Mouse (Mus musculus) midbrain, embryonic 12.5 days (tissue): Measurements from ENCODE around the gene Aldoart1. TPM values are rescaled to one million over a fixed set of nuclear protein-coding genes. Genes with fewer than 3 reads are reported as not detected.

Experiments
- ATAC-seq: fragments of 200-750 bp; cut with Nextera tagmentation; 2 replicates; pipeline ENCODE4 v1.8.0; 2017; ENCODE audit warnings: low read depth, moderate TSS enrichment, moderate library complexity; ENCODE audit not compliant: low FRiP score
- H3K27ac ChIP-seq: fragments of 300-500 bp; sonication (generic); replicated peaks from 2 replicates; pipeline ENCODE4 v1.5.1; 2016; ENCODE audit warnings: mild to moderate bottlenecking
- H3K27me3 ChIP-seq: fragments of 300-500 bp; sonication (generic); 2 replicates; pipeline ENCODE4 v1.6.1; 2016; ENCODE audit warnings: mild to moderate bottlenecking
- H3K36me3 ChIP-seq: fragments of 300-500 bp; sonication (generic); 2 replicates; pipeline ENCODE4 v1.6.1; 2016
- H3K4me1 ChIP-seq: fragments of 300-500 bp; sonication (generic); 2 replicates; pipeline ENCODE4 v1.6.1; 2016
- H3K4me2 ChIP-seq: fragments of 300-500 bp; sonication (generic); replicated peaks from 2 replicates; pipeline ENCODE4 v1.6.1; 2016; ENCODE audit warnings: mild to moderate bottlenecking, moderate library complexity
- H3K4me3 ChIP-seq: fragments of 300-500 bp; sonication (generic); 2 replicates; pipeline ENCODE4 v1.5.1; 2016; ENCODE audit warnings: mild to moderate bottlenecking
- H3K9ac ChIP-seq: fragments of 300-500 bp; sonication (generic); replicated peaks from 2 replicates; pipeline ENCODE4 v1.6.1; 2016; ENCODE audit warnings: mild to moderate bottlenecking, moderate library complexity
- H3K9me3 ChIP-seq: fragments of 300-500 bp; sonication (generic); 2 replicates; pipeline ENCODE4 v1.6.1; 2016; ENCODE audit warnings: mild to moderate bottlenecking
- WGBS: fragments of 180-500 bp; shearing (Covaris S2); methylation state at CpG from one replicate; pipeline ENCODE4 v1.1.7; 2016; 5-methylcytosine and 5-hydroxymethylcytosine counted together
- polyA plus RNA-seq: library from polyadenylated mRNA; unstranded; fragments of >200 nt; fragmentation: Nextera tagmentation; extraction: Ambion mirVana; gene quantifications from 2 replicates; pipeline ENCODE4 v1.2.1, GENCODE M21; 2016

The Aldoart1 gene
- polyA plus RNA-seq: not detected in 2 replicates

DNA sequence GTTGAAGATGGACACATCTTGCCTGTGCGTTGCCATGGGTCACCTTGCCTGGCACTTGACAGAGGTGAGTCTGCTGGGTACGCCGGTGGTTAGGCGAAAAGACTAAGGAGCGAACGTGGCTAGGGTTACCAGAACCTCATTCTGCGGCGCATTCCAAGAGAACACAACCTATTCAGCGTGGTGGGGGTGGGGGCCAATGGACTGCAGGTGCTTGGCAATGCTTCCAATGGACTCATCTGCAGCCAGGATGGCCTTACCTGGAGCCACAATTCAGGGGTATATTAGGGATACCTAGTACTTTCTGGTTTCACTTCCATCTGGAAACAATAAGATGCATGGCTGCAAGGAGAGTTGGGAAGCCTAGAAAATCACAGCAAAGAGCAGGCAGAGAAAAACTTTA is at the start of gene Aldoart1:
Gene Aldoart1, minus strand, starts transcription at position 101 of the 400 bp plus-strand sequence.
- no peak within 1 kb of the TSS for H3K4me3 ChIP-seq
- H3K36me3 ChIP-seq: no peaks in the 10 kb centered on the region
- no peaks in the 10 kb centered on the region for H3K4me1 ChIP-seq
- WGBS: 96% methylated on average over 9 of the region's 9 CpGs
- ATAC-seq: no peak
- no peaks in the 10 kb centered on the region for H3K27me3 ChIP-seq
- no peak within 1 kb of the TSS for H3K27ac ChIP-seq
- H3K9ac ChIP-seq: no peak within 1 kb of the TSS
- no peaks in the 10 kb centered on the region for H3K9me3 ChIP-seq
- H3K4me2 ChIP-seq: no peak within 1 kb of the TSS

DNA sequence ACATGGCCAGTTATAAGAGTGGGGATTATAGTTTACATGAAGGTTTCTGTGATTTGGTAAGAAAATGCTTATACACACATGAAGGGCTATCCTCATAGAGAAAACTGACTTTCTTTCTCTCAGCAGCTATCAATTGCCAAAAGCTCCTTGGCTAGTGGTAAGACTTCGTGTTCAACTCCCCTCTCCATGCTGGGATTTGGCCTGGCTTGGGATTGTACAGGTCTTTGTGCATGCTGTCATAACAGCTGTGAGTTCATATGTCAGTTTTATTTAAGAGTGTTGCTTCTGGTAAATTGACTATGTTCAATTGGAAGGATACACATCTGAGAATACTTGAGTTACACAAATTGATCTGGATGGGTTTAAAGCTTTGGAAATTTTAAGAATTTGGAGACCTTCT is 49.1 kb upstream of the Aldoart1 start:
- Histone ChIP-seq H3K36me3 (no peaks in the 10 kb centered on the region), H3K27me3 (no peaks in the 10 kb centered on the region), H3K9me3 (no peaks in the 10 kb centered on the region), H3K4me1 (no peaks in the 10 kb centered on the region), H3K9ac (no peak overlapping the region), H3K4me3 (no peak overlapping the region), H3K27ac (no peak overlapping the region), H3K4me2 (no peak overlapping the region)
- 53% methylated on average over 1 of the region's 1 CpGs for WGBS
- ATAC-seq: no peak

DNA sequence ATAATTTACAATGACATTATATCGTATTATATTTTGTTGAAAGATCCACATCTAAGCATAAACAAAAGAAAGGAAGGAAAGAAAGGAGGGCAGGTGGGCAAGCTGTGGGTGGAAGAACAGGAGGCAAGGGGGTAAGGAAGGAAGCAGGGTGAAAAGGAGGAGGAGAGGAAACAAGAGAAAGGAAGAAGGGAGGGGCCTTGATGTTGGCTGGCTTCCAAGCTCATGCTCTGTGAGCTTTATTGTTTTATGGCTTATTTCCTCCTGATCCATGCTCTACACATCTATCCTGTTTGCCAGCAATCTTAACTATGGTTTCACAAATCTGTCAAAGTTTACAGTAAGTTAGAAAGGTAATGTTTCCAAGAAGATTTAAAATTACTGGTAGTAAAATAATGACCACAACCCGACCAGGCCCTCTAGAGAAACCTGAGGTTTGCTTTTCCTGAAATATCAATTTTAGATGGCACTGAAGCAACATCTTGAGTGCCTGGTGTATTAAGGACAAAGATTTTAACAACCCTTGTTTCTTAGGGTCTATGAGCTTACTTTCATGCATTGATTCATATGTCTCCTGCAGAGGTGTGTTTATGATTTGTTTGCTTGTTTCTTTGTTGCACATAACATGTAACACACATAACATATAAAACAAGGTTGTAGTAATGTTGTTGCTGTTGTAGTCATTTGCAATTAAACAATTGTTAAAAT is 13.1 kb upstream of the Aldoart1 start:
- Histone ChIP-seq H3K9ac (no peak overlapping the region), H3K4me1 (no peaks in the 10 kb centered on the region), H3K9me3 (no peaks in the 10 kb centered on the region), H3K27ac (no peak overlapping the region), H3K4me3 (no peak overlapping the region), H3K4me2 (no peak overlapping the region), H3K27me3 (no peaks in the 10 kb centered on the region), H3K36me3 (no peaks in the 10 kb centered on the region)
- no peak for ATAC-seq
- 82% methylated on average over 2 of the region's 2 CpGs for whole genome bisulfite sequencing

- Histone ChIP-seq H3K4me1 (no peaks in the 10 kb centered on the region), H3K27me3 (no peaks in the 10 kb centered on the region), H3K4me2 (no peak overlapping the region), H3K27ac (no peak overlapping the region), H3K9ac (no peak overlapping the region), H3K9me3 (no peaks in the 10 kb centered on the region), H3K36me3 (no peaks in the 10 kb centered on the region), H3K4me3 (no peak overlapping the region)
- no peak for ATAC-seq
Observed at GRCm38 (mm10) chr4:72844276-72844675, 8.2 kb downstream of the Aldoart1 start.

- Histone ChIP-seq H3K4me3 (no peak overlapping the region), H3K36me3 (no peaks in the 10 kb centered on the region), H3K4me2 (no peak overlapping the region), H3K4me1 (no peaks in the 10 kb centered on the region), H3K27me3 (no peaks in the 10 kb centered on the region), H3K9me3 (no peaks in the 10 kb centered on the region), H3K27ac (no peak overlapping the region), H3K9ac (no peak overlapping the region)
- ATAC-seq: no peak
Observed at GRCm38 (mm10) chr4:72843025-72843424, 9.4 kb downstream of the Aldoart1 start.

GRCm38 (mm10) chr4:72836430-72836829 is 16.0 kb downstream of the Aldoart1 start:
- WGBS: 57% methylated on average over 2 of the region's 2 CpGs
- Histone ChIP-seq H3K27ac (no peak overlapping the region), H3K9ac (no peak overlapping the region), H3K27me3 (no peaks in the 10 kb centered on the region), H3K9me3 (no peaks in the 10 kb centered on the region), H3K36me3 (no peaks in the 10 kb centered on the region), H3K4me1 (no peaks in the 10 kb centered on the region), H3K4me3 (no peak overlapping the region), H3K4me2 (no peak overlapping the region)
- no peak for ATAC-seq

DNA sequence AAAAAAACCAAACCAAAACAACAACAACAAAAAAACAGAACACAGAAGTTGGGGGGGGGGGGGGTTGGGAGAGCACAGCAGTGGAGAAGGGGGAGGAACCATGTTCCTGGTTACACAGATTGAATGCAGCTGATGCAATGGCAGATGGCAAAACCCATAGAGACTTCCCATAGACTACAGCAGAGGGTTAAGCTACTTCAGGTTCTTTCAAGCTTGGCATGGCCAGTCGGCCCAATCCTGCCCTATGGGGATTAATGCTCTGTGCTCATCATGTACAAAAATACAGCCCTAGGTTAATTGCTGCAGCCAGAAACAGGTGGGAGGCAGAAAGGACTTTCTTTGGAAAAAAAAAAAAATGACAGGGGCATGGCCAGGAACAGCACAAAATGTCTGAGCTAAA is 17.0 kb downstream of the Aldoart1 start:
- H3K4me1 ChIP-seq: no peaks in the 10 kb centered on the region
- H3K27me3 ChIP-seq: no peaks in the 10 kb centered on the region
- no peak overlapping the region for H3K27ac ChIP-seq
- H3K9me3 ChIP-seq: no peaks in the 10 kb centered on the region
- no peak overlapping the region for H3K4me3 ChIP-seq
- no peak overlapping the region for H3K4me2 ChIP-seq
- no peaks in the 10 kb centered on the region for H3K36me3 ChIP-seq
- 43% methylated on average over 1 of the region's 1 CpGs for WGBS
- no peak overlapping the region for H3K9ac ChIP-seq
- ATAC-seq: peak; percentile 75

DNA sequence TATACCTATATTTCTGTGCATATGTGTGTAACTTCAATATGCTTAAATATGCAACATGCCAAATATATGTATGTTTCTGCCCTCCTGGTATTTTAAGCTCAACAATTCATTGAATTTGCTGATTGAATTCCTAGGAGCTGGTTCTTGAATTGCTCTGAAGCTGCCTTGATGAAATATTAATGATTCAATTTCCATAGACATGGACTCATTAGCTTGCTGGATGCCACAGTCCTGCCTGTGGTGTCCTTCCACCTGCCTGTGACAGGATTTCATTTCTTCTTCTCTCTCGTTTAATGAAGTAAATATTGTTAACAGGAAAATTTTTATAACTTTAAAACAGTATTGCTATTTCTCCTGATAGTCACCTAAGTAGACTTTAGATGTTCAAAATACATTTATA is 51.6 kb downstream of the Aldoart1 start:
- Histone ChIP-seq H3K9ac (no peak overlapping the region), H3K4me1 (no peaks in the 10 kb centered on the region), H3K4me2 (no peak overlapping the region), H3K27me3 (no peaks in the 10 kb centered on the region), H3K27ac (no peak overlapping the region), H3K4me3 (no peak overlapping the region), H3K9me3 (no peaks in the 10 kb centered on the region), H3K36me3 (no peaks in the 10 kb centered on the region)
- no peak for ATAC-seq
- 66% methylated on average over 1 of the region's 1 CpGs for WGBS
